Mouse (Mus musculus) hindbrain, embryonic 11.5 days (tissue): ENCODE results near the gene Smarca2. TPM values are rescaled to one million over a fixed set of nuclear protein-coding genes. Genes with fewer than 3 reads are reported as not detected.

ENCODE experiments used
- ATAC-seq: fragments of 200-750 bp; cut with Nextera tagmentation; 2 replicates; pipeline ENCODE4 v1.8.0; 2017; ENCODE audit warnings: mild to moderate bottlenecking, moderate TSS enrichment, moderate library complexity; ENCODE audit not compliant: low FRiP score
- DNase-seq: peaks from one replicate; pipeline ENCODE4 v3.0.0-alpha.2; 2015; ENCODE audit warnings: low spot score
- H3K27ac ChIP-seq: fragments of 300-500 bp; sonication (generic); 2 replicates; pipeline ENCODE4 v1.5.1; 2014; ENCODE audit warnings: mild to moderate bottlenecking, low read depth, low read length
- H3K27me3 ChIP-seq: fragments of 300-500 bp; sonication (generic); 2 replicates; pipeline ENCODE4 v1.6.1; 2014; ENCODE audit warnings: mild to moderate bottlenecking, low read length, moderate library complexity, mixed read lengths; ENCODE audit not compliant: control insufficient read depth, insufficient read depth
- H3K36me3 ChIP-seq: fragments of 300-500 bp; sonication (generic); 2 replicates; pipeline ENCODE4 v1.6.1; 2014; ENCODE audit warnings: mild to moderate bottlenecking, low read length, moderate library complexity, mixed read lengths; ENCODE audit not compliant: control insufficient read depth, insufficient read depth
- H3K4me1 ChIP-seq: fragments of 300-500 bp; sonication (generic); replicated peaks from 2 replicates; pipeline ENCODE4 v1.6.1; 2014; ENCODE audit warnings: low read length, mixed read lengths; ENCODE audit not compliant: control insufficient read depth, insufficient read depth
- H3K4me2 ChIP-seq: fragments of 300-500 bp; sonication (generic); replicated peaks from 2 replicates; pipeline ENCODE4 v1.6.1; 2014; ENCODE audit warnings: mild to moderate bottlenecking, low read depth, low read length
- H3K4me3 ChIP-seq: fragments of 300-500 bp; sonication (generic); 2 replicates; pipeline ENCODE4 v1.5.1; 2014; ENCODE audit warnings: low read depth, low read length
- H3K9ac ChIP-seq: fragments of 300-500 bp; sonication (generic); 2 replicates; pipeline ENCODE4 v1.6.1; 2014; ENCODE audit warnings: low read depth, low read length
- H3K9me3 ChIP-seq: fragments of 300-500 bp; sonication (generic); 2 replicates; pipeline ENCODE4 v1.6.1; 2016; ENCODE audit warnings: low read length; ENCODE audit not compliant: control insufficient read depth
- WGBS: fragments of 180-500 bp; shearing (Covaris S2); extraction: QIAGEN DNeasy Blood & Tissue Kit; methylation state at CpG from one replicate; pipeline ENCODE4 v1.1.7; 2014; 5-methylcytosine and 5-hydroxymethylcytosine counted together
- polyA plus RNA-seq: library from polyadenylated mRNA; unstranded; fragments of >200 nt; fragmentation: Nextera tagmentation; extraction: Ambion mirVana; gene quantifications from 2 replicates; pipeline ENCODE4 v1.2.1, GENCODE M21; 2014

Smarca2 gene
- polyA plus RNA-seq, 1 experiment from 2014 or later = 41.8 TPM

DNA sequence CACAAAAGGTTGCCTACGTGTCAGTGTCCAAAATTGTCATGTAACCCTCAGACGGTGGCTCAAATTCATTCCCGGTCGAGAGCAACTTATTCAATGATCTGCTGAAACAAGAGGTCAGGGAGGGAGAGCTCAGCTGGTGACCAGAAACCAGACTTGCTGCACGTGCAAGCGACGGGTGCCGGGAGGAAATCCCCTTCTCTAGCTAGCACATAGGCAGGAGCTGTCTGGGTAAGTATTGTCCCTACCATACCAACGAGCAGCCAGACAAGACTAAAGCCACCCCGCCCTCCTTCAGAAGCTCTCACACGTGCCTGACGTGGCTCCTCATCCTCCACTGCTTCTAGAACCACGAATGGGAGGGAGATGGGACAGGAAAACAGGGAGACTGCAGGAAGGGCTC is 154.4 kb downstream of the Smarca2 start:
- no peak for ATAC-seq
- DNase-seq = no peak
- Histone ChIP-seq H3K4me2 (no peak overlapping the region), H3K4me3 (no peak overlapping the region), H3K27ac (no peak overlapping the region), H3K9ac (no peak overlapping the region), H3K4me1 (no peaks in the 10 kb centered on the region), H3K36me3 (no peaks in the 10 kb centered on the region), H3K27me3 (no peaks in the 10 kb centered on the region), H3K9me3 (no peaks in the 10 kb centered on the region)
- 87% methylated on average over 13 of the region's 13 CpGs for WGBS

DNA sequence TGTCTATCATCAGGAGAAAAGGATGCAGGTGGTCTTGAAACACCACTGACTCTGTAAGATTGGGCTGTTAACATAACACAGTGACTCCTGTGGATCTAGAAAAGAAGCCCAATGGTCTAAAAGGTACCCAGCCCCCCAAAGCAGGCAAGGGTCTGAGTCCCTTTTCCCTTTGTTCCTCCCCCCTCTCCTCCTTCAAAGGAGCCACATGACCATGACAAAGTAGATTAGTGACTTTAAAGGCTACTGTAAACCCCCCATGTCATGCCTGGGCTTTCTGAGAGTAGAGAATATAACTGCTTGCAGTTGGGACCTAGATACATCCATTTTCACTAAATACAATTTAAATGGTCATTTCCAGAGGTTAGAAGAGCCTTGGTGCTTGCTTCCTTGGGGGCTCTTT is 156.4 kb downstream of the Smarca2 start:
- H3K4me2 ChIP-seq = no peak overlapping the region
- no peak overlapping the region for H3K27ac ChIP-seq
- DNase-seq = no peak
- no peak overlapping the region for H3K9ac ChIP-seq
- H3K4me1 ChIP-seq = no peaks in the 10 kb centered on the region
- no peak for ATAC-seq
- H3K27me3 ChIP-seq = no peaks in the 10 kb centered on the region
- H3K36me3 ChIP-seq = no peaks in the 10 kb centered on the region
- no peaks in the 10 kb centered on the region for H3K9me3 ChIP-seq
- H3K4me3 ChIP-seq = no peak overlapping the region

DNA sequence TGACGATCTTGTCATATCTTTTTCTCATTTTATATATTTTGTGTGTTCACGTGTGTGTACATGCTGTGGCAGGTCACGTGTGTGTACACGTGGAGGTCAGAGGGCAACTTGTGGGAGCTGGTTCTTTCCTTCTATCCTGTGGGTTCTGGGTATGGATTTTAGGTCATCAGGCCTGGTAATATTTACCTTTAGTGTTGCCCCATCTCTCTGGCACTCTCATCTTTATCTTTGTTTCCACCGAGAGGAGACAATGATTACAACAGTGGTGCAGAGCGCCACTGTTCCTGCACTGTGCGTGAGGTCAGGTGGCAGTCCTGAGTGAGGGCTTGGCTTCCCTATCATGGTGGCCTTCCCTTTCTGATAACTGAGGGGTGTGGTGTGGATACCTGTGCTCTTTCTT is 160.6 kb downstream of the Smarca2 start:
- 86% methylated on average over 7 of the region's 7 CpGs for WGBS
- Histone ChIP-seq H3K36me3 (no peaks in the 10 kb centered on the region), H3K4me2 (no peak overlapping the region), H3K9me3 (no peaks in the 10 kb centered on the region), H3K27me3 (no peaks in the 10 kb centered on the region), H3K4me3 (no peak overlapping the region), H3K27ac (no peak overlapping the region), H3K9ac (no peak overlapping the region), H3K4me1 (peaks cover 5% of the 10 kb centered on the region; the same call in 1 of the 2 replicates)
- no peak for DNase-seq
- no peak for ATAC-seq

DNA sequence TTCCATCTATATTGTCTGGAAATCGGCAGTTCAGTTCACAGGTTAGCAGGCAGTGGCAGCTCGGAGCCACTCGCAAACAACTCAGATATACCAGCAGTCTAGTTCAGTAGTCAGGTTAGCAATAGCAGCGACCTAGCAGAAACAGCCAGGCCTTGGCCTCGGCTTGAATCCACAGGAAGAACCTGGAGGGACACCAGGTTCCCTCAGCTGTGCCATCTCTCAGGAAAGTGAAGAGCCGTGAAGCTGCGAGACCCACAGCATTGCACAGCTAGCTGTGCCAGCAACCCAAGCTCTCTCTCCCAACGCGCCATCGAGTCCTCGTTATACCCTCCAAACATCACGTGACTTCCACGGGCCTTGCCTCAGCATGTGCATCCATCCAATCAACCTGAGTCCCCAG is 162.6 kb downstream of the Smarca2 start:
- no peak for DNase-seq
- no peak overlapping the region for H3K27ac ChIP-seq

DNA sequence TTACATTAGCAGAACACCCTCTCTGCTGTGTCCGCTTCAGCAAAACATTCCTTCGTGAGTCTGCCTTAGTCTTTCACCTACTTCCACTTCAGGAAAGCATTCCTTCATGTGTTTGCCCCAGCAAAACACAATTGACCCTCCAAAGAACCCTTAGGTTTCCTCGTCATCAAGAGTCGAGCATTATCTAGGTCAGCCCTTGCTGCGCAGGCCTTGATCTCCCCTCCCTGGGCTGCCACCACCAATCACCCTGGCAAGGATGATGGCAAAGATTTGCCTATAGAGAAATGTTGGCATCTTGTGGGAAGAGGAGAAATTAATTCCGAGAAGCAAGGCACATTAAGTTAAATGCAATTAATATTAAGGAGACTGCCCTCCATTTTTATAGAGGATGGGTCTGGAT is 163.1 kb downstream of the Smarca2 start:
- H3K36me3 ChIP-seq = no peaks in the 10 kb centered on the region
- no peaks in the 10 kb centered on the region for H3K9me3 ChIP-seq
- peaks cover 5% of the 10 kb centered on the region; the same call in 1 of the 2 replicates for H3K4me1 ChIP-seq
- DNase-seq (no peak), ATAC-seq (no peak)
- no peak overlapping the region for H3K4me2 ChIP-seq
- H3K9ac ChIP-seq = no peak overlapping the region
- no peak overlapping the region for H3K4me3 ChIP-seq
- H3K27ac ChIP-seq = no peak overlapping the region
- WGBS = 92% methylated on average over 6 of the region's 6 CpGs
- no peaks in the 10 kb centered on the region for H3K27me3 ChIP-seq

More for the DNA sequence above, 162.6 kb downstream of the Smarca2 start:
- peaks cover 5% of the 10 kb centered on the region; the same call in 1 of the 2 replicates for H3K4me1 ChIP-seq
- no peaks in the 10 kb centered on the region for H3K9me3 ChIP-seq
- 96% methylated on average over 13 of the region's 13 CpGs for WGBS
- no peak for ATAC-seq
- H3K36me3 ChIP-seq = no peaks in the 10 kb centered on the region
- H3K27me3 ChIP-seq = no peaks in the 10 kb centered on the region
- no peak overlapping the region for H3K9ac ChIP-seq
- no peak overlapping the region for H3K4me3 ChIP-seq
- H3K4me2 ChIP-seq = no peak overlapping the region

DNA sequence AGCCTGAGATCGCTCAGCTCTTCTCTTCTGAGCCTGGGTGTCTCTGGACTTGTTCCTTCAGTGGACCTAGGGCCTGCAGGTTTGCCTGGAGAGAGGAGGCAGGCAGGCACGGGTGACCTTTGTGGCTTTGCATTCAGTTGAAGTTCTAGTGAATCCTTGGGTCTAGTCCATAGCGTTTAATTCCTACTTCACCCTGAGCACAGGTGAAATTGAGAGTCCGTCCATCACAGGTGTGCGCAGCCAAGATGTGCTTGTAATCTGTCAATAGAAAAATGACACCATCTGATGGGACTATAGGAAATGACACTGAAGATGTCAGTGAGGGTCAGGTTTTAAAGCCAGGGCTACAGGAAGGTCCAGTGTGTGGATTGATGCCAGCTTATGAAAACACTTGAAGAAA is 164.0 kb downstream of the Smarca2 start:
- WGBS = 90% methylated on average over 5 of the region's 5 CpGs
- DNase-seq (no peak), ATAC-seq (no peak)
- no peak overlapping the region for H3K9ac ChIP-seq
- H3K4me3 ChIP-seq = no peak overlapping the region
- H3K27me3 ChIP-seq = no peaks in the 10 kb centered on the region
- H3K9me3 ChIP-seq = no peaks in the 10 kb centered on the region
- no peaks in the 10 kb centered on the region for H3K36me3 ChIP-seq
- no peak overlapping the region for H3K27ac ChIP-seq
- H3K4me2 ChIP-seq = no peak overlapping the region
- peaks cover 5% of the 10 kb centered on the region; the same call in 1 of the 2 replicates for H3K4me1 ChIP-seq

DNA sequence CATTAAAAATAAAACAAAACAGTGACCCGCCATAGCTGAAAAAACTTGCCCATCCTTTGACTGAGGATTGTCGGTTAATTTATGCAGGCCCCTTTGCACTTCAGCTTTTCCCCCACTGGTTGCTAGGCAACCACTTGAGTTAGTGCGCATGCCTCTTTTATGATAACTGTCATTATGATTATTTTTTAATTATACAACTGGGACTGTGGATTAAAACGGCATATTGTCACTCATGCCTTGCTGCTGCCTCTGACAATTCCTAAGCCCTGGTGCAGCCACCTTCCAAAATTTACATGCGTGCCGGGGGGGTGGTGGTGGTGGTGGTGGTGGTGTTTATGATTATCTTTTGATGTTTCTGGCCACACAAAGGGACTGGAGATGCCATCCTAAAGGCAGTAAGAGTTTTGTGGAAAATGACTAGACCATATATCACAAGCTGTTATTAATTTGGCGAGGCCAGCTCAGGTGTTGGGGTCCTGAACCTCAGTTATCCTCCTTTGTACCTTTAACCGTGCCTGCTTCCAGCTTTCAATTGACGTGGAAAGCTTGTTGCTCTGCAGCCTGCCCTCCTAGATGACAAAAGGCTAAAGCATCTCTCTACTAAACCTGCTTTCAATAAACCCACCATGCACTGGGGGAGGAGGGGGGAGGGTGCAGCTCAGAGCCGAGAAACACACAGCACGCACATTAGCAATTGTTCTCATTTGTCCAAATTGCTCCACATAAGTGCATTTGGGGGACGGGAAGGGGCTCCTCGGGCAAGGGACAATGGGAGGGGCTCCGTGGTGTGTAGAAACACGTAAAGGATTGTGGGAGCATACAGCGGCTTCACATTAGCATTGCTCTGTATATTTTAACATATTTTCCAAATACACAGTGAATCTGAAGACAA is 165.0 kb downstream of the Smarca2 start:
- no peaks in the 10 kb centered on the region for H3K36me3 ChIP-seq
- peak overlapping the region; percentile 86 for H3K27ac ChIP-seq
- peak overlapping the region; percentile 35 for H3K4me2 ChIP-seq
- 24% methylated on average over 16 of the region's 16 CpGs for WGBS
- H3K4me1 ChIP-seq = peaks cover 5% of the 10 kb centered on the region; the same call in 1 of the 2 replicates
- H3K4me3 ChIP-seq = 0 out of 2 replicates have a peak overlapping the region, but pooled peaks have one; percentile 3
- no peaks in the 10 kb centered on the region for H3K9me3 ChIP-seq
- 0 out of 2 replicates have a peak overlapping the region, but pooled peaks have one; percentile 31 for H3K9ac ChIP-seq
- ATAC-seq (peak; percentile 85), DNase-seq (peak; percentile 75)
- H3K27me3 ChIP-seq = no peaks in the 10 kb centered on the region

DNA sequence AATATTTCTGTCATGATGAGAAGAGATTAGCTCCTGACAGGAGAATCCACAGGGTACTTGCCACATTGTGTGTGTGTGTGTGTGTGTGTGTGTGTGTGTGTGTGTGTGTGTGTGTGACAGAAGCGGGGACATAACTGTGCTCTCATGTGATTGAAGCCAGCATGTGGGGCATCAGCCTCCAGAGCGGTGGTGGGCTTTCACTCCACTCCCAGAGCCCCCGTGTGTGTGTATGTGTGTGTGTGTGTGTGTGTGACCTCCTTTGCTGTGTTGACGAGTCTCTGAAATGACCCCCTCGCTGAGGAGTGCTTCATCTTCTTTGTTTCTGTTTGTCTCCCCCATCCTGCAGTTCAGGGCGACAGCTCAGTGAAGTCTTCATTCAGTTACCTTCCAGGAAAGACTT is 165.7 kb downstream of the Smarca2 start:
- DNase-seq (peak; percentile 45), ATAC-seq (peak; percentile 79)
- no peak overlapping the region for H3K9ac ChIP-seq
- H3K36me3 ChIP-seq = no peaks in the 10 kb centered on the region
- H3K4me1 ChIP-seq = peaks cover 5% of the 10 kb centered on the region; the same call in 1 of the 2 replicates
- no peak overlapping the region for H3K4me2 ChIP-seq
- WGBS = 44% methylated on average over 6 of the region's 6 CpGs
- no peak overlapping the region for H3K4me3 ChIP-seq
- peak overlapping the region; percentile 86 for H3K27ac ChIP-seq
- no peaks in the 10 kb centered on the region for H3K9me3 ChIP-seq
- no peaks in the 10 kb centered on the region for H3K27me3 ChIP-seq
